Mouse (Mus musculus) embryo, embryonic 11.5 days (tissue): ENCODE data around the gene Cep41.

Experiments
- DNase-seq: peaks from one replicate; pipeline ENCODE4 v3.0.0-alpha.2; 2012; ENCODE audit warnings: low read depth, low spot score

Cep41 gene

GRCm38 (mm10) chr6:30673764-30674561 lies 19.6 kb downstream of the Cep41 start:
- no peak for DNase-seq

GRCm38 (mm10) chr6:30671696-30672095 lies 21.9 kb downstream of the Cep41 start:
- DNase-seq = no peak

DNA sequence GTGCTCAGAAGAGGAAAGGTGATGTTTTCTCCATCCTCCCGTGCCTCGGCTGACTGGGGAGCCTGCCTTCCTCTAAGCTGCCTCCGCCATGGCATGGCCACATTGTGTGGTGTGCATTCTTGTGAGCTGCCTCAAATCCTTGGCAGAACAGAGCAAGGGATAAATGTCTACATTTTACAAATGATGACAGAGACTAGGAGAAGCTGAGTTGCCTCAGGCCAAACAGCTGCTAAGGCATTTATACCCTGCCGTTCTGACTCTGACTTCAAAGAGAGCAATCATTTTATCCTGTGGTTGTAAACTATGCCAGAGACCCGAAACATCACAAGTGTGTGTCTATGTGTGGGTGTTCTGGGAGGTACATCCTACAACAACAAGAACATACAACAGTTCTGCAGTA lies 26.0 kb downstream of the Cep41 start:
- no peak for DNase-seq

- no peak for DNase-seq
Observed at GRCm38 (mm10) chr6:30666043-30666442, 27.5 kb downstream of the Cep41 start.

DNA sequence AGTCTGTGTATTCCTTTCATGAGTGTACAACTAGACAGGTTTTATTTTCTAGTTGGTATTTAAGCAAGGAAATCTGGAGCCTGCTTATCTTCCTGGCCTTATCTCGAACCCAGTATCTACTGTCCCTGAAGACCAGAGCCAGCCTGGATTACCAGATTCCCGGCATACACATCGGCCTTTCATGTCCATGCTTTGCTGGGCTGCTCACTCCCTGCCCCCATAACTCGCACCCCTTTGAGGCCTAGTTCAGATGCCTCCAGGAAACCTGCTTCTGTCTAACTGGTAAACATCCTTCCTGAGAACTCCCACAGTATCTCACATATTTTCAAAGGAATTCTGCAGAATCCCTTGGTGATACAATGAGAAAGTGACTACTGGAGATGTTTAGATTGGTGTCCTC lies 28.3 kb downstream of the Cep41 start:
- DNase-seq = no peak

DNA sequence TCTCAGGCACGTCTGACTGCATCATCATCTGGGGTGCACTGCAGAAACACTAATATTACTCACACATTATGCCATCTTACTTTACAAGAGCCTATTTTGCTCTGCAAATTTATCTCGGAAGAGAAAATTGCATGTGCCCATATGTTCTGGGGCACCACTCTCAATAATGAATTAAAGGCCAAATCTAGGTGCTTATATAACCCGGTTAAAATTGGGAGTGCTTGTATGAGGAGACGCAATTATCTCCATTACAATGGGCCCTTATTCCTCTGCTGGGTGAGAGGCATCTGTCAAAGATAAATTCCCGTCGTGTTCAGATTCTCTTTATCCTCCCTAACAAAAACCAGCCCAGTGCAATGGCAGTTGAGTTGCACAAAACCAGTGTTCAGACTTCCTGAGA lies 28.8 kb downstream of the Cep41 start:
- no peak for DNase-seq

DNA sequence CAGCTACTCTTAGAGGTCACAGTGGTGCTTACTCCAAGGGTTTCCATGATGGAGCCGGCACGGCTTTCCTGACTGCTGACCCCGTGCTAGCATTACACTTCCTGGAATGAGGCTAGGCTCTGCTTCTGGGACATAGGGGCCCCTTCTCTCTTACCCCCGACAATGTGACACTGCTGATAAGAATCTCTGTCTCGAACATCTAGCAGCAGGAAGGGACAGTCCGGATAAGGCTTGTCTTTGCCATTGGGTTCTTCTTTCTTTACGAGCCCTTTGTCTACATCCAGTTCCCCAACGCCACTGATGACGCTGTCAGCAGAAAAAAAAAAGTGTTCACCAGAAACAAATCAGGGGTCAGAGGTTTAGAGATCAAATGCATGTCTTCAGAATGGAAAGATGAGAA lies 34.9 kb downstream of the Cep41 start:
- no peak for DNase-seq

GRCm38 (mm10) chr6:30657279-30657678 lies 36.3 kb downstream of the Cep41 start:
- DNase-seq = no peak

GRCm38 (mm10) chr6:30654932-30655331 lies 38.6 kb downstream of the Cep41 start:
- DNase-seq = no peak

GRCm38 (mm10) chr6:30654402-30654859 lies 39.1 kb downstream of the Cep41 start:
- no peak for DNase-seq

- DNase-seq = no peak
Observed at GRCm38 (mm10) chr6:30653518-30653917, 40.0 kb downstream of the Cep41 start.

DNA sequence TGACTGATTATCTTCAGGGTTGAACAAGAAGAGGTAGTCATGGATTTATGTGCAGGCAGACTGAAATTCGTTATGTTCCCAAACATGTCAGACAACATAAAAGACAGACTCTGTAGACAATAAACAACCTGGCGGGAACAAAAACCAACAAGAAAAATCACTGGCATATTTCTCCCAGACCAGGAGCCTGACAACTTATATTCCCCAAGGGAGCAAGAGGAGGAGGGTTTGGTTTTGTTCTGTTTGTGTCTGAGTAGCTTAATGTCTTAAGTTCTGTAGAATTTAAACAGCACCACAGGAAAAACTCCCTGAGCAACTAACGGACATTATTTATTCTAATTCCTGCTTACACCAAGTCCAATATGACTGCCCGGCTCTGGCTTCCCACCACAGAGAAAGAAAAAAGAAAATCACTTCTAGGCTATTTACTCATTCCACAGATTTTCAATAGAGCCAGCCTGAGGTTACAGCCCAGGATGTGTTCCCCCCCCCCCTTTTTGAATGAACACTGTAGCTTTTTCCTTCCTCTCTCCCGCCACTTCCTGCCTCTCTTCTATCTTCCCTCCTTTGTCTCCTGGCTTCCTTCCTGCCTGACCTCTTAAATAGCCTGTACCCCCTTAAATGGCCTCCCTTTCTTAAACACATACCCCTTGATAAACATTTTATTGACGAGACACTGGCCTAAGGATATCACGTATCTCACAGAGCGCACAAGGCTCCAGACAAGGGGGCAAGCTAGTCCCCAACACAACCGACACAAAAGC lies 40.9 kb downstream of the Cep41 start:
- DNase-seq = no peak

- no peak for DNase-seq
Observed at GRCm38 (mm10) chr6:30649651-30650296, 43.8 kb downstream of the Cep41 start.

GRCm38 (mm10) chr6:30645379-30645778 lies 48.2 kb downstream of the Cep41 start:
- DNase-seq = no peak

- DNase-seq = no peak
Observed at GRCm38 (mm10) chr6:30644462-30644861, 49.1 kb downstream of the Cep41 start.

- no peak for DNase-seq
Observed at GRCm38 (mm10) chr6:30643694-30644460, 49.7 kb downstream of the Cep41 start.

- DNase-seq = no peak
Observed at GRCm38 (mm10) chr6:30638674-30639268, 54.8 kb downstream of the Cep41 start, which contains the start of gene Cpa1. Gene Cpa1, plus strand, starts transcription at chr6:30639218.

DNA sequence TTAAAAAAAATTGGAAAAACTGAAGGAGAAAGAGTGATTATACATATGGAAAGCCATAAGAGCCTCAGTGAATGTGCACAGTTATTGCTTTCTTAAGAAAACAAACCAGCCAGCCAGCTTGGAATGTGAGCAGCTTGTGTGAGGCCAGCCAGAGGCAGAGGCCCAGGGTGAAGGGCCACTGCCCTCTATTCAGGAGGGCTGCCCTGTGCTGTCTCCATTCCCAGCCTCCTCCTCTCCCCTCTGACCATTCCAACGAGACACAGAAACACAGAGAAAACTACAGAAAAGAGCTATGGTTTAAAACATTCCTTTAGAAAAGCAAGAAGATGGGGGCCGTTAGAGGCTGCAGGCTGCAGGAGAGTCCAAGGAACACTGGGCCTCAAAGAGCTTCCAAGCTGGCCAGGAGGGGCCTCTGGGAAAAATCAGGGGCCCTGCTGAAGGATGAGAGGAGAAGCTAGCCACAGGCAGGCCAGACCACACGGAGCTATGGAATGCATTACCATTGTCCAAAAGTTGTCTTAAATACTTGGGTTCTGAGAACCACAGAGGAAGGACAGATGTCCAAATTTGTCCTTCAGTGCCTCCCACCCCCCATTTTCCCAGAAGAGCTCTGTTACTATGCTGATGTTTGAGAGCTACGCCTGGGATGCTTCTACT lies 57.2 kb downstream of the Cep41 start:
- DNase-seq = no peak

DNA sequence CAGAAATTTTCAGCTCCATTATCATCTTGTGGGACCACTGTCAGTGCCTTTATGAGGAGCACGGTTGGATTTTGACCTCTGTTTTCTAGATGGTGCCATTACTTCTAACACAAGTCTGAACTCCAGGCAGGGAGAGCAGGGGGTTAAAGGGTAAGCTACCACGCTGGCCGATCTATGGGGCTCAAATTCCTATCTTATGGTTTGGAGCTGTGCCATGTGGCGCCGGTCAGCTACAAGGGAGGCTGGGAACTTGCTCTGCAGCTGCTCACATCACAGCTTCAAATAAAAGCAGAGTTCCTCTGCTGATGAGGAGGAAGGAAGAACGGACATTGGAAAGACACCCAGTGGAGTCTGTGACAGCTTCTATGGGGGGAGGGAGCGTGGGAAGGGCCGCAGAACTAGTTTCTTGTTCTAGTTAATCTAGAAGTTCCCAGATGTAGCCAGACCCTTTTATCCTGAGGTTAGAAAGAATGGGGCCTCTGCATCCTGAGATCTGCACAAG lies 58.1 kb downstream of the Cep41 start:
- DNase-seq = no peak

- DNase-seq = no peak
Observed at GRCm38 (mm10) chr6:30629989-30630388, 63.6 kb downstream of the Cep41 start.
